ENCODE assay signal across 8 mouse cellular contexts in the genomic region with DNA sequence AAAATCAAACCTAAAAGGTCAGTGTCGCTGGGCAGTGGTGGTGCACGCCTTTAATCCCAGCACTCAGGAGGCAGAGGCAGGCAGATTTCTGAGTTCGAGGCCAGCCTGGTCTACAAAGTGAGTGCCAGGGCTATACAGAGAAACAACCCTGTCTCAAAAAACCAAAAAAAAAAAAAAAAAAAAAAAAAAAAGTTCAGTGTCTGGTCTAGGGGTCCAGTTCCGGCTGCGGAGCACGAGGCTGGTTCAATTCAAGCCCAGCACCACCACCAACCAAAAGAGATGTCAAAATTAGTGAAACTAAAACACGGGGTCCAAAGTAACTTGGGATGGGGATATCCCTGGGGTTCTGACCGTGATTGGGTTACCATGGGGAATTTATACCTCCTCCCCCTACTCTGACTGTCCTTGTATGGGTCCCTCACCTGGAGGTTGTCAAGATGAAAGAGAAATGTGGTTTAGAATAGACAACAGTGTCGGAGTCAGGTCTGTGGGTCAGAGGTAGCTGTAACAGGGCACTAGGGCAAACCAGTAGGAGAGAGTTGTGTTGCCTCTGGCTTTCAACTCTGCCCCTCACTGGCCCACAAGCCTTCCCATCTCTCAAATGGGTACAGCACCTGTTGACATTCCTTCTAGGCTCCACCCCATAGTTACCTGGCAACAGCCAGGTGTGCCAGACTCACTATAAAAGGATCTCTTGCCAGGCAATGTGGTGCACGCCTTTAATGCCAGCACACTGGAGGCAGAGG. TPM values are rescaled to one million over a fixed set of nuclear protein-coding genes. Genes with fewer than 3 reads are reported as not detected.
A peak's percentile ranks its signal among the peaks of the same experiment; 100 is the strongest.
DNase-seq lines count a peak whose midpoint lies in the region; ATAC-seq and TF ChIP-seq lines count a peak whose summit lies in the region.

No protein-coding gene starts in this region.

- H3K4me1 ChIP-seq in kidney, postnatal 0 days (replicated peaks; ENCODE audit: insufficient read depth, low read length): peaks cover 23% of the 10 kb centered on the region
- H3K4me1 ChIP-seq in bone marrow, adult 2 months (ENCODE audit: control insufficient read depth, insufficient read depth, low read length): peaks cover 7% of the 10 kb centered on the region; the same call in 1 of the 2 replicates
- peaks cover 36% of the 10 kb centered on the region for H3K4me1 ChIP-seq in forebrain, embryonic 12.5 days
- peaks cover 33% of the 10 kb centered on the region for H3K4me1 ChIP-seq in liver, postnatal 0 days (ENCODE audit: insufficient read depth)

- 95% methylated on average over 10 of the region's 10 CpGs for WGBS in kidney, postnatal 0 days
- 84% methylated on average over 10 of the region's 10 CpGs for WGBS in bone marrow, adult 2 months
- WGBS in forebrain, embryonic 12.5 days: 93% methylated on average over 10 of the region's 10 CpGs
- 85% methylated on average over 10 of the region's 10 CpGs for WGBS in liver, postnatal 0 days (ENCODE audit: insufficient replicate concordance)

- TF ChIP-seq POLR2A in bone marrow, adult 2 months (IDR thresholded peaks at IDR 0.05; ENCODE audit: borderline replicate concordance, control insufficient read depth, low read depth, low read length): no peak

- H3K4me2 ChIP-seq in kidney, postnatal 0 days (ENCODE audit: low read length): peak overlapping the region; percentile 63; the same call in 1 of the 2 replicates
- H3K4me2 ChIP-seq in forebrain, embryonic 12.5 days: peak overlapping the region; percentile 88
- peak overlapping the region; percentile 97 for H3K4me2 ChIP-seq in liver, postnatal 0 days (ENCODE audit: low read depth, low read length)

- ATAC-seq in kidney, postnatal 0 days (replicated peaks; ENCODE audit: low FRiP score, low read depth): no peak
- ATAC-seq in forebrain, embryonic 12.5 days (ENCODE audit: low FRiP score): no peak
- ATAC-seq in liver, postnatal 0 days: no peak

- no peak overlapping the region for H3K9ac ChIP-seq in kidney, postnatal 0 days (ENCODE audit: low read depth, low read length)
- H3K9ac ChIP-seq in forebrain, embryonic 12.5 days: no peak overlapping the region
- peak overlapping the region; percentile 81; the same call in 1 of the 2 replicates for H3K9ac ChIP-seq in liver, postnatal 0 days (replicated peaks)

- no peaks in the 10 kb centered on the region for H3K27me3 ChIP-seq in kidney, postnatal 0 days (ENCODE audit: insufficient read depth, low read length)
- H3K27me3 ChIP-seq in forebrain, embryonic 12.5 days: no peaks in the 10 kb centered on the region
- no peaks in the 10 kb centered on the region for H3K27me3 ChIP-seq in liver, postnatal 0 days (ENCODE audit: insufficient read depth, low read length)

- DNase-seq in kidney, postnatal 0 days (ENCODE audit: low spot score): no peak
- DNase-seq in kidney, postnatal 36 days: no peak
- DNase-seq in liver, postnatal 0 days: no peak
- no peak for DNase-seq in embryo, embryonic 11 days
- DNase-seq in ovary, postnatal 10 days (ENCODE audit: low spot score): no peak
- DNase-seq in right cerebral cortex, adult 2 months (ENCODE audit: low spot score in 2 of 2): no peak

- 0 out of 2 replicates have a peak, but pooled peaks cover under 1% of the 10 kb centered on the region for H3K36me3 ChIP-seq in kidney, postnatal 0 days (ENCODE audit: insufficient read depth, low read length)
- H3K36me3 ChIP-seq in forebrain, embryonic 12.5 days (replicated peaks): peaks cover 8% of the 10 kb centered on the region
- peaks cover 2% of the 10 kb centered on the region; the same call in 1 of the 2 replicates for H3K36me3 ChIP-seq in liver, postnatal 0 days (replicated peaks; ENCODE audit: insufficient read depth, low read length)

- TF ChIP-seq EP300 in liver, postnatal 0 days (IDR thresholded peaks at IDR 0.05; ENCODE audit: low read depth): no peak

- H3K27ac ChIP-seq in kidney, postnatal 0 days: no peak overlapping the region
- H3K27ac ChIP-seq in bone marrow, adult 2 months (ENCODE audit: control insufficient read depth, insufficient read depth, low read depth, low read length, poor library complexity): no peak overlapping the region
- no peak overlapping the region for H3K27ac ChIP-seq in forebrain, embryonic 12.5 days
- H3K27ac ChIP-seq in liver, postnatal 0 days (ENCODE audit: low read depth): peak overlapping the region; percentile 98

- TF ChIP-seq CTCF in kidney, postnatal 0 days (IDR thresholded peaks at IDR 0.05; ENCODE audit: low read depth): no peak
- no peak for TF ChIP-seq CTCF in bone marrow, adult 2 months (IDR thresholded peaks at IDR 0.05; ENCODE audit: control insufficient read depth, insufficient read depth, low read length)
- TF ChIP-seq CTCF in liver, postnatal 0 days (IDR thresholded peaks at IDR 0.05; ENCODE audit: low read depth): no peak

- H3K4me3 ChIP-seq in kidney, postnatal 0 days (replicated peaks; ENCODE audit: low read depth, low read length): no peak overlapping the region
- peak overlapping the region; percentile 2 for H3K4me3 ChIP-seq in bone marrow, adult 2 months (replicated peaks; ENCODE audit: control insufficient read depth, low read depth, low read length)
- no peak overlapping the region for H3K4me3 ChIP-seq in forebrain, embryonic 12.5 days (replicated peaks)
- H3K4me3 ChIP-seq in liver, postnatal 0 days (ENCODE audit: low read depth, low read length): peak overlapping the region; percentile 72; the same call in 1 of the 2 replicates

- H3K9me3 ChIP-seq in kidney, postnatal 0 days (replicated peaks; ENCODE audit: low read length): no peaks in the 10 kb centered on the region
- no peaks in the 10 kb centered on the region for H3K9me3 ChIP-seq in forebrain, embryonic 12.5 days
- no peaks in the 10 kb centered on the region for H3K9me3 ChIP-seq in liver, postnatal 0 days (ENCODE audit: low read length)

RNA-seq across cellular contexts. Expression of a gene that starts 1.2 kb away (rescaled TPM):
- polyA plus RNA-seq in kidney, postnatal 0 days (2015; fragmentation: Nextera tagmentation; extraction: Ambion mirVana): 48.5 and 52.3 TPM in 2 replicates
- 8.6 and 9.5 TPM in 2 replicates for polyA plus RNA-seq in bone marrow, adult 2 months (2011; ENCODE audit: insufficient read depth, insufficient read length, low replicate concordance, missing spikeins)
- polyA plus RNA-seq in forebrain, embryonic 12.5 days (2016; fragmentation: Nextera tagmentation; extraction: Ambion mirVana): 109 and 113 TPM in 2 replicates
- polyA plus RNA-seq in liver, postnatal 0 days (2015; fragmentation: Nextera tagmentation; extraction: Ambion mirVana): 12.4 and 13.7 TPM in 2 replicates

RNA-seq across cellular contexts. Expression of a gene that starts 43.0 kb away (rescaled TPM):
- 3.9 TPM in 2 replicates for polyA plus RNA-seq in kidney, postnatal 0 days (2015; fragmentation: Nextera tagmentation; extraction: Ambion mirVana)
- polyA plus RNA-seq in bone marrow, adult 2 months (2011; ENCODE audit: insufficient read depth, insufficient read length, low replicate concordance, missing spikeins): not detected in 2 replicates
- polyA plus RNA-seq in forebrain, embryonic 12.5 days (2016; fragmentation: Nextera tagmentation; extraction: Ambion mirVana): 0.32 and 0.69 TPM in 2 replicates
- polyA plus RNA-seq in liver, postnatal 0 days (2015; fragmentation: Nextera tagmentation; extraction: Ambion mirVana): 0.38 and 0.46 TPM in 2 replicates

Comparison
In these comparisons a context has a peak if more than half of its experiments do, and no peak if none do; other contexts are left out.
1. H3K4me3 ChIP-seq: peak in bone marrow, adult 2 months (single experiment) and liver, postnatal 0 days (single experiment); none in kidney, postnatal 0 days (single experiment) and forebrain, embryonic 12.5 days (single experiment).
2. Peak in every context shown above with its lines, with median percentiles within 50 percentile points of each other: H3K4me2 ChIP-seq.